Mouse (Mus musculus) liver, embryonic 16.5 days (tissue): ENCODE data around the gene G6pc2. TPM values are rescaled to one million over a fixed set of nuclear protein-coding genes. Genes with fewer than 3 reads are reported as not detected.

ENCODE experiments used
- ATAC-seq: fragments of 200-750 bp; cut with Nextera tagmentation; 2 replicates; pipeline ENCODE4 v1.8.0; 2017; ENCODE audit warnings: low read depth, mild to moderate bottlenecking, moderate number of reproducible peaks, moderate library complexity
- H3K27ac ChIP-seq: fragments of 300-500 bp; sonication (generic); 2 replicates; pipeline ENCODE4 v1.5.1; 2014; ENCODE audit warnings: mild to moderate bottlenecking, low read length
- H3K27me3 ChIP-seq: fragments of 300-500 bp; sonication (generic); 2 replicates; pipeline ENCODE4 v1.6.1; 2014; ENCODE audit warnings: low read depth, low read length, mixed read lengths; ENCODE audit not compliant: control insufficient read depth, insufficient read depth
- H3K36me3 ChIP-seq: fragments of 300-500 bp; sonication (generic); 2 replicates; pipeline ENCODE4 v1.6.1; 2014; ENCODE audit warnings: mild to moderate bottlenecking; ENCODE audit not compliant: control insufficient read depth, insufficient read depth
- H3K4me1 ChIP-seq: fragments of 300-500 bp; sonication (generic); 2 replicates; pipeline ENCODE4 v1.6.1; 2014; ENCODE audit warnings: low read depth, low read length, mixed read lengths; ENCODE audit not compliant: control insufficient read depth
- H3K4me2 ChIP-seq: fragments of 300-500 bp; sonication (generic); 2 replicates; pipeline ENCODE4 v1.6.1; 2014; ENCODE audit warnings: low read depth, low read length, mixed read lengths
- H3K4me3 ChIP-seq: fragments of 300-500 bp; sonication (generic); 2 replicates; pipeline ENCODE4 v1.5.1; 2014; ENCODE audit warnings: low read depth, mild to moderate bottlenecking, low read length
- H3K9ac ChIP-seq: fragments of 300-500 bp; sonication (generic); 2 replicates; pipeline ENCODE4 v1.6.1; 2014; ENCODE audit warnings: low read depth, low read length
- H3K9me3 ChIP-seq: fragments of 300-500 bp; sonication (generic); replicated peaks from 2 replicates; pipeline ENCODE4 v1.6.1; 2016; ENCODE audit warnings: low read length; ENCODE audit not compliant: control insufficient read depth
- WGBS: fragments of 180-500 bp; shearing (Covaris S2); extraction: QIAGEN DNeasy Blood & Tissue Kit; methylation state at CpG from one replicate; pipeline ENCODE4 v1.1.7; 2014; ENCODE audit not compliant: insufficient replicate concordance; 5-methylcytosine and 5-hydroxymethylcytosine counted together
- polyA plus RNA-seq: library from polyadenylated mRNA; unstranded; fragments of >200 nt; fragmentation: Nextera tagmentation; extraction: Ambion mirVana; gene quantifications from 2 replicates; pipeline ENCODE4 v1.2.1, GENCODE M21; 2015

The G6pc2 gene
- polyA plus RNA-seq, 1 experiment from 2014 or later = not detected

GRCm38 (mm10) chr2:69226876-69227275 lies 16.0 kb downstream of the G6pc2 start:
- Histone ChIP-seq H3K9me3 (no peaks in the 10 kb centered on the region), H3K4me2 (no peak overlapping the region), H3K4me1 (no peaks in the 10 kb centered on the region), H3K9ac (no peak overlapping the region), H3K27ac (no peak overlapping the region), H3K4me3 (no peak overlapping the region), H3K36me3 (no peaks in the 10 kb centered on the region), H3K27me3 (no peaks in the 10 kb centered on the region)
- 70% methylated on average over 9 of the region's 9 CpGs for WGBS
- ATAC-seq = no peak

- Histone ChIP-seq H3K9ac (no peak overlapping the region), H3K9me3 (no peaks in the 10 kb centered on the region), H3K36me3 (no peaks in the 10 kb centered on the region), H3K27me3 (no peaks in the 10 kb centered on the region), H3K4me1 (no peaks in the 10 kb centered on the region), H3K4me2 (no peak overlapping the region), H3K4me3 (no peak overlapping the region), H3K27ac (no peak overlapping the region)
- 64% methylated on average over 6 of the region's 6 CpGs for WGBS
- no peak for ATAC-seq
Measured at GRCm38 (mm10) chr2:69228635-69229034, 17.8 kb downstream of the G6pc2 start.

GRCm38 (mm10) chr2:69230137-69230536 lies 19.3 kb downstream of the G6pc2 start:
- no peak overlapping the region for H3K4me2 ChIP-seq
- H3K27ac ChIP-seq = no peak overlapping the region
- no peaks in the 10 kb centered on the region for H3K9me3 ChIP-seq
- H3K36me3 ChIP-seq = no peaks in the 10 kb centered on the region
- no peaks in the 10 kb centered on the region for H3K27me3 ChIP-seq
- no peaks in the 10 kb centered on the region for H3K4me1 ChIP-seq
- no peak for ATAC-seq
- no peak overlapping the region for H3K4me3 ChIP-seq
- H3K9ac ChIP-seq = no peak overlapping the region
- WGBS = 61% methylated on average over 2 of the region's 2 CpGs

GRCm38 (mm10) chr2:69232101-69232500 lies 21.2 kb downstream of the G6pc2 start:
- ATAC-seq = no peak
- H3K27ac ChIP-seq = no peak overlapping the region
- H3K9me3 ChIP-seq = no peaks in the 10 kb centered on the region
- no peak overlapping the region for H3K4me2 ChIP-seq
- H3K4me3 ChIP-seq = no peak overlapping the region
- no peaks in the 10 kb centered on the region for H3K4me1 ChIP-seq
- H3K9ac ChIP-seq = no peak overlapping the region
- no peaks in the 10 kb centered on the region; the same call in 1 of the 2 replicates for H3K36me3 ChIP-seq
- H3K27me3 ChIP-seq = no peaks in the 10 kb centered on the region

- Histone ChIP-seq H3K9me3 (no peaks in the 10 kb centered on the region), H3K9ac (no peak overlapping the region), H3K4me2 (no peak overlapping the region), H3K27me3 (no peaks in the 10 kb centered on the region), H3K4me1 (no peaks in the 10 kb centered on the region), H3K4me3 (no peak overlapping the region), H3K27ac (no peak overlapping the region), H3K36me3 (no peaks in the 10 kb centered on the region; the same call in 1 of the 2 replicates)
- WGBS = 70% methylated on average over 5 of the region's 5 CpGs
- no peak for ATAC-seq
Measured at GRCm38 (mm10) chr2:69234976-69235678, 24.3 kb downstream of the G6pc2 start.

- Histone ChIP-seq H3K9ac (no peak overlapping the region), H3K4me2 (no peak overlapping the region), H3K36me3 (no peaks in the 10 kb centered on the region; the same call in 1 of the 2 replicates), H3K4me3 (no peak overlapping the region), H3K9me3 (no peaks in the 10 kb centered on the region), H3K27ac (no peak overlapping the region), H3K27me3 (no peaks in the 10 kb centered on the region), H3K4me1 (no peaks in the 10 kb centered on the region)
- WGBS = 67% methylated on average over 9 of the region's 9 CpGs
- ATAC-seq = no peak
Measured at GRCm38 (mm10) chr2:69239315-69239714, 28.4 kb downstream of the G6pc2 start.

- no peak overlapping the region for H3K27ac ChIP-seq
- H3K9ac ChIP-seq = no peak overlapping the region
- H3K4me1 ChIP-seq = no peaks in the 10 kb centered on the region
- WGBS = 54% methylated on average over 2 of the region's 2 CpGs
- no peak overlapping the region for H3K4me2 ChIP-seq
- no peaks in the 10 kb centered on the region for H3K36me3 ChIP-seq
- ATAC-seq = no peak
- H3K9me3 ChIP-seq = no peaks in the 10 kb centered on the region
- H3K4me3 ChIP-seq = no peak overlapping the region
- no peaks in the 10 kb centered on the region for H3K27me3 ChIP-seq
Measured at GRCm38 (mm10) chr2:69244924-69245323, 34.1 kb downstream of the G6pc2 start.

GRCm38 (mm10) chr2:69247081-69247480 lies 36.2 kb downstream of the G6pc2 start:
- H3K4me1 ChIP-seq = no peaks in the 10 kb centered on the region
- no peaks in the 10 kb centered on the region for H3K9me3 ChIP-seq
- 73% methylated on average over 1 of the region's 1 CpGs for WGBS
- H3K27me3 ChIP-seq = no peaks in the 10 kb centered on the region
- no peak overlapping the region for H3K9ac ChIP-seq
- no peak overlapping the region for H3K27ac ChIP-seq
- H3K4me3 ChIP-seq = no peak overlapping the region
- H3K36me3 ChIP-seq = no peaks in the 10 kb centered on the region
- no peak for ATAC-seq
- H3K4me2 ChIP-seq = no peak overlapping the region

- Histone ChIP-seq H3K4me2 (no peak overlapping the region), H3K9ac (no peak overlapping the region), H3K4me1 (no peaks in the 10 kb centered on the region), H3K9me3 (no peaks in the 10 kb centered on the region), H3K27ac (no peak overlapping the region), H3K27me3 (no peaks in the 10 kb centered on the region), H3K36me3 (no peaks in the 10 kb centered on the region), H3K4me3 (no peak overlapping the region)
- 65% methylated on average over 16 of the region's 16 CpGs for WGBS
- ATAC-seq = no peak
Measured at GRCm38 (mm10) chr2:69248221-69248755, 37.4 kb downstream of the G6pc2 start.
